Mouse (Mus musculus): ENCODE results near the gene Gm2115. TPM values are rescaled to one million over a fixed set of nuclear protein-coding genes. Genes with fewer than 3 reads are reported as not detected.

Gene Gm2115
- polyA plus RNA-seq, 1 experiment from 2014 or later, result 0.04 TPM

DNA sequence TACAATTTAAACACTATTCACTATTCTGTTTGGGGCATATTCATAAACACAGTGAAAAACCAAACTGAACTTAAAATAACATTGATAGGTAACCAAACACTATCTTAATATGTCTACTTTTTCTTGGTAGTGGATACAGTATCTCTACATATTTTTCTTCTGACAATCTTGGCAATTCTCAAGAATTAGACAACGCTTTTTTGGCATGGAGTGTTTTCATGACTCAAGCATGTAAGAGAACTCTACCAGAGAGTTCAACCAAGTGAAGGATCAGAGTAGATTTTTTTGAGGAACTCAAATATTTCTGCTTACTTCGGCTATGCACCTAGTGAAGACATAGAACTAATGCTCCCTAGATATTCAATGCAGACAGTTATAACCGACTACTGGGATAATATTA lies 92.2 kb downstream of the Gm2115 start:
- Histone ChIP-seq H3K27ac (replicated peaks; ENCODE audit: low read depth, low read length) (no peak overlapping the region), H3K36me3 (replicated peaks; ENCODE audit: control insufficient read depth, insufficient read depth, low read depth, low read length) (no peaks in the 10 kb centered on the region; the same call in 1 of the 2 replicates), H3K9me3 (replicated peaks; ENCODE audit: control insufficient read depth, low read length) (no peaks in the 10 kb centered on the region), H3K9ac (replicated peaks; ENCODE audit: low read length) (no peak overlapping the region), H3K4me1 (ENCODE audit: control insufficient read depth, insufficient read depth, low read length) (no peaks in the 10 kb centered on the region), H3K4me3 (ENCODE audit: low read depth, low read length) (no peak overlapping the region), H3K27me3 (ENCODE audit: control insufficient read depth, insufficient read depth, low read length) (no peaks in the 10 kb centered on the region), H3K4me2 (ENCODE audit: low read depth, low read length) (no peak overlapping the region)
- DNase-seq (ENCODE audit: low spot score), result no peak
- WGBS, result 96% methylated on average over 3 of the region's 3 CpGs
- ATAC-seq (replicated peaks; ENCODE audit: insufficient number of reproducible peaks, low FRiP score, low TSS enrichment, low read depth), result no peak

GRCm38 (mm10) chr7:84623718-84624117 lies 95.0 kb downstream of the Gm2115 start:
- Histone ChIP-seq H3K27me3 (ENCODE audit: control insufficient read depth, insufficient read depth, low read length) (no peaks in the 10 kb centered on the region), H3K9ac (replicated peaks; ENCODE audit: low read length) (no peak overlapping the region), H3K27ac (replicated peaks; ENCODE audit: low read depth, low read length) (no peak overlapping the region), H3K36me3 (replicated peaks; ENCODE audit: control insufficient read depth, insufficient read depth, low read depth, low read length) (no peaks in the 10 kb centered on the region; the same call in 1 of the 2 replicates), H3K4me1 (ENCODE audit: control insufficient read depth, insufficient read depth, low read length) (no peaks in the 10 kb centered on the region), H3K4me3 (ENCODE audit: low read depth, low read length) (no peak overlapping the region), H3K9me3 (replicated peaks; ENCODE audit: control insufficient read depth, low read length) (no peaks in the 10 kb centered on the region), H3K4me2 (ENCODE audit: low read depth, low read length) (no peak overlapping the region)
- DNase-seq (ENCODE audit: low spot score), result no peak
- 95% methylated on average over 4 of the region's 4 CpGs for WGBS
- ATAC-seq (replicated peaks; ENCODE audit: insufficient number of reproducible peaks, low FRiP score, low TSS enrichment, low read depth), result no peak

DNA sequence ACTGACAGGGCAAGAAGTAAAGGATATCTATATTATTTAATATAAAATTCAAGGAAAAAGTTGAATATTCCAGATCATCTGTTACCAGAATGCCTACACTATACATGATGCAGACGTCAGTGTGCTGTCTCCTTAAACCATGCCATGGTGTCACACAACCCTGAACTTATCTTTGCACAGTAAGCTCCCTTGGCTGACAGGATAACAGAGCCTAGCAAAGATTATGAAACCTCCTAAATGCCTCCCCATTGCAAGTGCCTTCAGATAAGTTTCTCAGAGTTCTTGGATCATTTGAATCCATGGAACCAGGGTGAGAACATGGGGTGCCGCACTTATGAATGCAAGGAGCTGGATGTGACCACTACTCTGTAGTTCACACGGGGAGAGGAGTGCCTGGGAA lies 103.1 kb downstream of the Gm2115 start:
- no peaks in the 10 kb centered on the region for H3K9me3 ChIP-seq (replicated peaks; ENCODE audit: control insufficient read depth, low read length)
- no peaks in the 10 kb centered on the region for H3K27me3 ChIP-seq (ENCODE audit: control insufficient read depth, insufficient read depth, low read length)
- H3K9ac ChIP-seq (replicated peaks; ENCODE audit: low read length), result no peak overlapping the region
- H3K27ac ChIP-seq (replicated peaks; ENCODE audit: low read depth, low read length), result no peak overlapping the region
- ATAC-seq (replicated peaks; ENCODE audit: insufficient number of reproducible peaks, low FRiP score, low TSS enrichment, low read depth) (no peak), DNase-seq (ENCODE audit: low spot score) (no peak)
- H3K4me1 ChIP-seq (ENCODE audit: control insufficient read depth, insufficient read depth, low read length), result no peaks in the 10 kb centered on the region
- no peak overlapping the region for H3K4me2 ChIP-seq (ENCODE audit: low read depth, low read length)
- H3K36me3 ChIP-seq (replicated peaks; ENCODE audit: control insufficient read depth, insufficient read depth, low read depth, low read length), result no peaks in the 10 kb centered on the region
- 91% methylated on average over 3 of the region's 3 CpGs for WGBS
- H3K4me3 ChIP-seq (ENCODE audit: low read depth, low read length), result no peak overlapping the region

Other genes with a start within 250 kb of the Gm2115 start
- 18.5 and 21.5 TPM in 2 replicates for gene Arnt2, start 118.8 kb upstream of the Gm2115 start, polyA plus RNA-seq (2014; fragmentation: Nextera tagmentation; extraction: Ambion mirVana)
- 1.8 and 2.4 TPM in 2 replicates for gene Fah, start 77.8 kb downstream of the Gm2115 start, polyA plus RNA-seq (2014; fragmentation: Nextera tagmentation; extraction: Ambion mirVana)
- gene Zfand6, start 161.0 kb downstream of the Gm2115 start, polyA plus RNA-seq (2014; fragmentation: Nextera tagmentation; extraction: Ambion mirVana), result 208 and 237 TPM in 2 replicates

All from embryonic facial prominence, embryonic 11.5 days (tissue).